Mouse (Mus musculus) retina, embryonic 14.5 days (tissue): ENCODE data around the gene Vldlr.
A peak's percentile ranks its signal among the peaks of the same experiment; 100 is the strongest.

Experiments
- DNase-seq: peaks from one replicate; pipeline ENCODE4 v3.0.0-alpha.2; 2015; ENCODE audit warnings: low spot score

The Vldlr gene

DNA sequence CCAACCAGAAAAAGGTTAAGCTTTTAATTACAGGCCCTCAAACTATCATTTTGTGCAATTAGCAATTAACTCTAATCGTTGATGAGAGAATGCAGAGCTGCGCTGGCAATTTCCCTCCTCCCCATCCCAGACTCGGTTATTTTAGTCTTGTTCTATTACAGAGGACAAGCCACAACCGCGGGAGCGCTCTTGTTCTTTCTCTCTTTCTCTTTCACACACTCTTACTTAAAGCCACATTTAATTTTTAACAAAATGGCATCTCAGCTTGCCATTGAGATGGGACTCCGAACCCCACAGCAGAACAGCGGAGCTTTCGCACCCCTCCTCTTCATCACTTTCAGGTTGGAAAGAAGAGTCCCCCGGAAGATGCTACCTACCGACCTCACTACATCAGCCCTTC, at the start of gene Vldlr:
TSS of gene Vldlr (plus strand) at position 167 of the 400 bp plus-strand sequence.
- no peak for DNase-seq

- no peak for DNase-seq
Observed at GRCm38 (mm10) chr19:27167601-27168319, 48.5 kb upstream of the Vldlr start.

- DNase-seq: no peak
Observed at GRCm38 (mm10) chr19:27173836-27174235, 42.4 kb upstream of the Vldlr start.

DNA sequence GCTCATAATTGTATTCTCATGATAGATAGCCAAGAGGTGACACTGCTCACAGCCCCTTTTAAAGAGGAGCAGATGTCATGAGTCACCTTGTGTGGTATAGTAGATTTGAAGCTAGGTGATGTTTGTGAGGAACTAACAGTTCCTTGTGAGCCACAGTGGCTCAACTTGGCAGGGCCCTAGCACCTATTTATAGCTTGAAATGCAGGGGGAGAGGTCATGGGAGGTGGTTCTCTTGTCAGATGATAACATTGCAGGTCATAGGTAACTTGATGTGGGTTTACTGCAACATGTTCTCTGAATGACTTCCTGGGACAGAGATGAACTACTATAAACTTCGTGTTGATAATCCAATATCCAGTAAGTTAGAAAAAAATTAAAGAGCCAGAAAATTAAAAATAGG, 40.7 kb upstream of the Vldlr start:
- no peak for DNase-seq

DNA sequence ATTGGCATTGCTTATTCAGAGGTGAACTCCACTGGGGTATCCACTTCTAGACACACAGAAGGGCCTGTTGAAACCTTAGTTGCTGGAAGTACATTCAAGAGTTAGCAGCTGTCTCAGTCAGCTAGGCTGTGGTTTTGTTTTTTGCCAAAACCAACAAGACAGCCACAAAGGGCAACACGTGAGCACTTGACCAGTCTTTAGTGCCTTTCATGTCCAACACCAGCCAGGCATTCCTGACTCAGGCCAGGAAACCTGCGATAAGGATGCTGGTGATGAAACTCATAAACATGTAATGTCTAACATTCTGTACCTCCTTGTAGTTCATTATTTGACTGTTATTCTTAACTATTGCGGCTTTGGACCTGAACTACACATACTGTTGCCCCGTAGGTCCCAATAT, 39.7 kb upstream of the Vldlr start:
- no peak for DNase-seq

DNA sequence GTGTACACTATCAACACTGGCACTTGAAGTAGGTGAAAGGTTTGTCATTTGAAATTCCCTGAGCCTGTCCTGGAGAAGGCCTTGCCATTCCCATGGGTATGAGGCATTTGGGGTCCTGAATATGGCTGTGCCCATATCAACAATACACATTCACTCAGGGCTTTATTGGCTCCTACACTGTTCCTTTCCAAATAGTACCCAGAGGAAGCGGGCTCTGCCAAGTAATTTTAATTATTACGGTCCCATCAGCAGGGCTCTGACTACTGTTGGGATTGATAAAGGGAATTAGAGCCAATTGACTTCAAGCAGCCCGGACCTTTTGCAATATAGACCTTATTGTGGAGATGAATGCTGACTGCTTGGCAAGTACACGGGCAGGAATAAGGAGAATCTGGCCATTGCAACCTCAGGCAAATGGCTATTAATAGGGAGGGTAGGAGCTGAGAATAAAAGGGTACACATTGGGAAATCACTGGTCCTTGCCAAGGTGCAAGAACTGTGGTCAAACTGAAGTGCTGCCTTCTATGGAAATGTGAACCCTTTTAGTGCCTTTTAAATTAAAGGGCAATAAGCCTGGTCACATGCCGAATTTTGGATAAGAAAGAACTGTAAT, 38.0 kb upstream of the Vldlr start:
- DNase-seq: no peak

DNA sequence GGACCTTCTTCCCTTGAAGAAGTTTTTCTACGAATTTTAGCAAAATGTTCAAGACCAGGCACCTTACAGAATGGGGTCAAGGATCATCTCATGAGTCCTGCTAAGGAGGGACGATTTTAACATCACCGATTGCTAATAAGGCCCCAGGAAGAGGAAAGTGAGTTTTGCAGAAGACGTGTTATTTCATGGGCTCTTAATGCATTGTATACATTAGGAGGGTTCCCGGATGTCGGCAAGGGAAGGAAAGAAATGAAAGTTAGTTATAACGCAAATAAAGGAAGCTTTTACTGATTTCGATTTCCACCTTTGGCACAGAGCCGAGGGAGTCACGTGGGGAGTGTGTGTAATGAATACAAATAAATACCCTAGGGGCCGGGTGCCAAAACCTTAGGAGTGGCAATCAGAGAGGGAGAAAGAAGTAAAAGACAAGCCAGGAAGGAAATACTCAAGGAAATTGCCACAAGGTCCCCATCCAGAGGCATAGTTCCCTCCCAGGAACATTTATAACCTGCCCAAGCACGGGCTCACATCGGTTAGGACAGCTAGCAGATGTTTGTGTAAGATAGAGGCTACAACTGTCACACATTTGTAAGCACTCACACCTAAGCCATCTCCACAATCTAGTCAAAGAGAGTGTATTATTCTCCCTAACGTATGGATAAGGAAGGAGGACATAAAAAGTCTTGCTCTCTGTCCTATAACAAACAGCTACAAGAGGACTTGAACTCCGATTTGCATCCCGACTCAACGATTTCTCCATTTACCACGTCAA, 35.7 kb upstream of the Vldlr start:
- DNase-seq: no peak

- no peak for DNase-seq
Observed at GRCm38 (mm10) chr19:27183511-27183910, 32.8 kb upstream of the Vldlr start.

DNA sequence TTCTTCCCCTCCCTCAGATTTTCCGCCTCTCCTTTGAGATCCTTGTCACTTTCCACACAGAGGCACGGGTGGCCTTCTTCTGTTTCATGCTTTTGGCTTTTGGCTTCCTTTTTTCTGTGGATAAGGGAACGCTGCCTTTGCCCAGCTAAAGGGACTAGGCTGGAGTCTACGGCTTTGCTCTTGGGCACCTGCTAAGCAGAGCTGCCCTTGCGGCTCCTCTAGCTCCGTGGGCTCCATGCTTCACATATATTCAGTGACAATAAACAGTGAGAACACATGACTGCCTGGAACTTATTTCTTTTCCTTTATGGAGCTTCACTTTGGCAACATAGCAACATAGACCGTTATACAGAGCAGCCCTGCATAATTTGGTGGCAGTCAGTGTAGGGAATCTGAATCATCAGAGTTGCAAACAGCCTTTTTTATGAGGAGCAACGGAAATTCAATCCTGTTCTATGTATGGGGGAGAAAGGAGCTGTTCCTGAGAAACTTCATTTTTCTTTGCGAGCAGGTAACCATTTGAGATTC, 12.5 kb upstream of the Vldlr start:
- DNase-seq: no peak

GRCm38 (mm10) chr19:27210991-27211390, 5.3 kb upstream of the Vldlr start:
- DNase-seq: no peak

DNA sequence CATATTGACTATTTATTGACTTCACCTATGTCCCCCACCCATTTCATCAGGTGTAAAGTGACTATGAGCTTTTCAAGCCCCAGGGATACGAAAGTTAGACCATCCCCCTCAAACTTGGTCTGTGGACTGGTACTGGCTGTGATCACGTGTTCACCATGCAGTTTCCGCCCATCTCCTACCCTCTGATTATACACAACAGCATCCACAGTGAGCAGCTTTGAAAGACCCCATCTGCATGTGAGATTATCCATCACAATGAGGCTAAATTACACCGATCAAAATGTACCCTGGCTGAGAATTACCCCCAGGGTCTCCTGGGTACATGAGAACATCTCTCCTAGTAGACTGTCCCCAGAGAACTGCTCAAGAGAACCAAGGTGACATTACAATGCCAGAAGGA, 688 bp upstream of the Vldlr start:
- no peak for DNase-seq

GRCm38 (mm10) chr19:27216767-27217403, 601 bp downstream of the Vldlr start:
- peak; percentile 85 for DNase-seq

GRCm38 (mm10) chr19:27217404-27217940, 1.2 kb downstream of the Vldlr start:
- peak; percentile 65 for DNase-seq

DNA sequence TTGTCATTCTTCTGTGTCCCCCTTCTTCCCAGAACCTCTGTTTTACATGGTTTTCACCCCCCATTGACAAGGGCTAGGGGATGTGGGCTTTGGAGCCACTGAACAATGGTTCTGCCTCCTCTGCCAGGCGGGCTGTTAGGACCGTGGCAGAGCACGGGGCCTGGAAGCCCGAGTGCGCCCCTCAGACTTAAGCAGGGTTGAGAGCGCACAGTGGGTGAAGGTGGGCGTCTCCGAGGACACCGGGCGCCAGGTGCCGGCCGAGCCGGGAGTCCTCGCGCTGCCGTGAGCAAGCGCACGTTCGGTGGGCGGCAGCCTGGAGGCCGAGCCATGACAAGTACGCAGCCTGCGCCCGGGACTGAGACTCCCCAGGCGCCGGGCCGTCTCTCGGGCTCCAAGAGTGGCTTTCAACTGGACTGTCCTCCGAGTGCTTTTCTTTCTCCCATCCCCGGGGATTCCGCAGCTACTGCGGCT, 1.7 kb downstream of the Vldlr start:
- peak; percentile 59 for DNase-seq

- peak; percentile 77 for DNase-seq
Observed at GRCm38 (mm10) chr19:27218561-27219262, 2.4 kb downstream of the Vldlr start.

DNA sequence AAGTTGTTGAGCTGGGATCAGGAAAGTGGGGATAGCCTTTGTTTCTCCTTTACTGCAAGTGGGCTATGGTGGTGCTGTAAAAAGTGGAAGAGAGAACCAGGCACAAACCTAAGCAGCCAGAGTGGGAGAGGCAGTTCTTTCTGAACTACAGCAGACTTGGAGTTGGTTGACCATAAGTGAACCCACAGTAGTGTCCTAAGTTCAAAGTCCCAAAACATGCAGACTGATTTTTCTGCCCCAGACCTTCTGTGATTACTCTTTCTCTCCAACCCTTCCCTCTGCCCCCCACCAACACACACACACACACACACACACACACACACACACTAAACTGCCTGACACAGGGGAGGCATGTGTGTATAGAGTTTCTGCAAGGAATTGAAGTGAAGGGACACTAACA, 3.3 kb downstream of the Vldlr start:
- no peak for DNase-seq

GRCm38 (mm10) chr19:27223046-27223445, 6.8 kb downstream of the Vldlr start:
- no peak for DNase-seq

DNA sequence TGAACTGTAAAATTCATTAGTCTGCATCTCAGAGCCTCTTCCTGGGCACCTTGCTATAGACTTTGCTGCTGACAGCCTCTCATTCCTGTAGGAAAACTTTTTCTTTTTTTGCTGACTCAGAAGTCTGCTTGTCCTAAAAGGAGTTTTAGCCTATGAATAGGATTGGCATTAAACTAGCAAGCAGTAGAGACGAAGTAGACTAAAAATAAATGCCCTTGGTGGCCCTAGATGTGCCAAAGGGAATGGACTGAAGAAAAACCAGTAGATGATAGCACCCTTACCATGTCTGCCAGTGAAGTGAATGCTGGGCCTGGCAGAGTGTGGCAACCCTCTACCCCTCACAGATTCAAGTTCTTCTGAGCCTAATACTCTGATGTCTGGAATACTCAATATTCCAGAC, 8.1 kb downstream of the Vldlr start:
- DNase-seq: no peak

DNA sequence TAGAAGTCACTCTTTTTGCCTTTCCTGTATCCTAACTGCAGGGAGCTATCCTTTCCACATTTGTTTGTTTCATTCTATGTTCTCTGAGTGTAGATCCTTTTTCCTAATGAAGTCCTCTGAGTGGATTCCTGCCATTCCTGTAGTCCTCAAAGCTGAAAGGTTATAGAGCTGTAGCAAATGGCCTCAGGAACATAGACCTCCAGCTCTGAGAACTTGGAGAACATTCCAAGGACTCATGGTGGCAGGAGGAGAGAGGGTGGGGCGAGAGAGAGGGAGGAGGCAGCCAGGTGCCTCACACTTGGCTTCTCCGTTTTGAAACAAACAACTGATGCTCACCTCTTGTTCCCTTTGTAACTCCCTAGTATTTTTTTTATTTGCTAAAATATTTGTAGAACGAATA, 10.3 kb downstream of the Vldlr start:
- no peak for DNase-seq

DNA sequence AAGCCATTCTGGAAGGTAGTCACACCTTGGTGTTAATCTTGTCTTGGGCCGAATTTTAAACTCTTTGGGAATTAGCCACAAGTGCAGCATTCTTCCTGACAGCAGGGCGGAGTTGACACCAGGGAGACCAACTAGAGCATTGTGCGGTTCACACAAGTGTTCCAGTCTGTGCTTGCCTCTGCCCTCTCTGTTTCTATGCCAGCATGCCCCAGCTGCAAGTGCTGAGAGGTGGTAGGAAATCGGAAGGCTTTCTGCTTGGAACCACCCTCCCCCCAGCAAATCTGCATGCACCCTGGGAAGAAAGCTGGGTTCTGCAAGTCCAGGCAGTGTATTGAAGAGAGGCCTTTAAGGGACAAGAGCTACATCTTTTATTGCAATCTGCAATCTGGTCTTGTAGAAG, 10.8 kb downstream of the Vldlr start:
- DNase-seq: no peak

DNA sequence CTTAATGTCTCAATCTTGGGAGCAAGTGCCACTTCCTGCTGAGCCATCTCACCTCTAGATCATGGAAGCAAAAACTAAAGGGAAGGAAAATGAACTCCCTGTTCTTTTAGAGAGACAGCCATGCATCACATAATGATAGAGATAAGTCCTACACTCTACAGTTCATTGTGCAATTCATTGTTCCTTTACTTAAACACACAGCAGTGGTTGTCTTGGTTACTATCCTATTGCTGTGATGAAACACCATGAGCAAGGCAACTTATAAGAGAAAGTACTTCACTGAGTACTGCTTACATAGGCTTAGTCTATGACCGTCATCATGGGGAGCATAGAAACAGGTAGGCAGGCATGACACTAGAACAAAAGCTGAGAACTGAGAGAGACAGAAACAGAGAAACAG, 12.0 kb downstream of the Vldlr start:
- DNase-seq: no peak
